Mouse (Mus musculus) intestine, postnatal 0 days (tissue): Measurements from ENCODE around the gene Ogdh. TPM values are rescaled to one million over a fixed set of nuclear protein-coding genes. Genes with fewer than 3 reads are reported as not detected.

Experiments used
- ATAC-seq: fragments of 200-750 bp; cut with Nextera tagmentation; 2 replicates; pipeline ENCODE4 v1.8.0; 2017; ENCODE audit warnings: mild to moderate bottlenecking, moderate TSS enrichment, moderate library complexity
- H3K27ac ChIP-seq: fragments of 300-500 bp; sonication (generic); 2 replicates; pipeline ENCODE4 v1.5.1; 2014; ENCODE audit warnings: mild to moderate bottlenecking, low read depth, low read length, moderate library complexity
- H3K27me3 ChIP-seq: fragments of 300-500 bp; sonication (generic); replicated peaks from 2 replicates; pipeline ENCODE4 v1.6.1; 2014; ENCODE audit warnings: low read length, mixed read lengths; ENCODE audit not compliant: control insufficient read depth, insufficient read depth
- H3K36me3 ChIP-seq: fragments of 300-500 bp; sonication (generic); 2 replicates; pipeline ENCODE4 v1.6.1; 2014; ENCODE audit warnings: mild to moderate bottlenecking, moderate library complexity; ENCODE audit not compliant: control insufficient read depth, insufficient read depth
- H3K4me1 ChIP-seq: fragments of 300-500 bp; sonication (generic); replicated peaks from 2 replicates; pipeline ENCODE4 v1.6.1; 2014; ENCODE audit warnings: antibody characterized with exemption, low read length, mixed read lengths; ENCODE audit not compliant: control insufficient read depth, insufficient read depth
- H3K4me2 ChIP-seq: fragments of 300-500 bp; sonication (generic); replicated peaks from 2 replicates; pipeline ENCODE4 v1.6.1; 2014; ENCODE audit warnings: low read depth, mild to moderate bottlenecking, moderate library complexity
- H3K4me3 ChIP-seq: fragments of 300-500 bp; sonication (generic); 2 replicates; pipeline ENCODE4 v1.5.1; 2014; ENCODE audit warnings: low read depth, low read length
- H3K9ac ChIP-seq: fragments of 300-500 bp; sonication (generic); 2 replicates; pipeline ENCODE4 v1.6.1; 2014; ENCODE audit warnings: mild to moderate bottlenecking, low read depth, low read length
- H3K9me3 ChIP-seq: fragments of 300-500 bp; sonication (generic); 2 replicates; pipeline ENCODE4 v1.6.1; 2016; ENCODE audit warnings: mixed run types; ENCODE audit not compliant: control insufficient read depth
- CTCF ChIP-seq: sonication (generic); IDR thresholded peaks from 2 replicates; pipeline ENCODE4 v1.5.1; 2016; ENCODE audit warnings: low read depth, mild to moderate bottlenecking, control low read depth, antibody characterized with exemption, moderate library complexity
- WGBS: fragments of 180-500 bp; shearing (Covaris S2); extraction: QIAGEN DNeasy Blood & Tissue Kit; methylation state at CpG from one replicate; pipeline ENCODE4 v1.1.7; 2014; 5-methylcytosine and 5-hydroxymethylcytosine counted together
- microRNA-seq: library from miRNA; unstranded; fragments of <30 nt; microRNA quantifications from one replicate; pipeline ENCODE4, GENCODE M21; 2016
- polyA plus RNA-seq: library from polyadenylated mRNA; unstranded; fragments of >200 nt; fragmentation: Nextera tagmentation; extraction: Ambion mirVana; gene quantifications from 2 replicates; pipeline ENCODE4 v1.2.1, GENCODE M21; 2015

Gene Ogdh
- polyA plus RNA-seq, 1 experiment from 2014 or later, result 141 TPM

DNA sequence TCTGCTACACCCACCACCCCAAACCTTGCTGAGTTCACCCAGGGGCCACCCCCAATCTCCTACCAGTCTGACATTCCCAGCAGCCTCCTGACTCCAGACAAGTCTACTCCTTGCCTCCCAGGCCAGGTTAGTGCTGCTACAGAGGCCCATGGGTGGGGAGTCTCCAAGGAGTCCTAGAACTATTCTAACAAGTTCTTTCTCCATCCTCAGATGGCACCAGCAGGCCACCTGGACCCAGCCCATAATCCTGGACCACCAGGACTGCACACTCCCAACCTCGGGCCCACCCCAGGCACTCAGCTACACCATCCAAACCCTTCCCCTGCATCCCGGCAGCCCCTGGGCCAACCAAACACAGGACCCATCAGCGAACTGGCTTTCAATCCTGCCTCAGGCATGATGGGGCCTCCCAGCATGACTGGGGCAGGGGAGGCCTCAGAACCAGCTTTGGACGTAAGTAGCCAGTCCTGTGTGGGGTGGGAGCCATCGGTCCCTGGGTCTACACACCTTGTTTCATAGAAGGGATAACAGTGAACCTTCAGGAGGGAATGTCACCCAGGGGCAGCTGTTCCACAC, 112.5 kb downstream of the Ogdh start:
- Histone ChIP-seq H3K27ac (no peak overlapping the region; the same call in 1 of the 2 replicates), H3K4me2 (no peak overlapping the region), H3K4me1 (no peaks in the 10 kb centered on the region), H3K9me3 (no peaks in the 10 kb centered on the region), H3K36me3 (peaks cover 67% of the 10 kb centered on the region), H3K27me3 (no peaks in the 10 kb centered on the region), H3K9ac (no peak overlapping the region), H3K4me3 (no peak overlapping the region)
- no peak for TF ChIP-seq CTCF
- WGBS, result 89% methylated on average over 5 of the region's 5 CpGs
- ATAC-seq, result no peak

DNA sequence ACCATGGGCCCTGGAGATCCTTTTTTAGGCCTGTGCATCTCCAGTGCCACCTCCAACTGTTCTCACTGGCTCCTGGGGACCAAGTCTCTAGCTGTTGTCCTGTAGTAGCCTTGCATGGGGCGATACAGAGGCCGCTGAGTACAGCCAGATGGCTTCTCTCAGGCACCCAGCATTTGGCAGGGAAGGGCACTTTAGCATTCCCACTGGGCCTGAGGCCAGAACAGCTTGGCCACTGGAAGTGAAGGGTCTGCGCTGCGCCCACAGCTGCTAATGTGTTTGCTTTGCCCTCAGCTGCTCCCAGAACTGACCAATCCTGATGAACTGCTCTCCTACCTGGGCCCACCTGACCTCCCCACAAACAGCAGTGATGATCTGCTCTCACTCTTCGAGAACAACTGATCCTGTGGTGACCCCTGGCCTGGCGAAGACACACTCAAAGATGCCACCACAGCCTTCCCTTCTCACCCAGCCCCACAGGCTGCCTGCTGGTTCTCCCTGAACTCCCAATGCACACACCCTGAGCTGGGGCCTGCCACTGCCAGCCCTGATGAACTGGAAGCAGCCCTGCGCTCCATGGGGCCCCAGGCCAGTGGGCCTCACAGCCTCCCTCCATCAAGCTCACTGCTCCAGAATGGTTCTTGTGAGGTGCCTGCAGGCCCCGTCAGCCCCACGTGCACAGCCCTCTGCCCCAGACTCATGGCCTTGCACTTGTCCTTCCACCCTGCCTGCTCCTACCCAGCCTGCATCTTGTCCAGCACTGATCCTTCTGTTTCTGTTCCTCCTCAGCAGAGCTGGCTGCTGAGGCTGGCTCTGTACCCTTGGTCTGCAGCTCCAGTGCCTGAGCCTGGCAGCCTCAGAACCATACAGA, 113.5 kb downstream of the Ogdh start:
- Histone ChIP-seq H3K4me3 (no peak overlapping the region), H3K4me2 (no peak overlapping the region), H3K9me3 (no peaks in the 10 kb centered on the region), H3K9ac (0 out of 2 replicates have a peak overlapping the region, but pooled peaks have one; percentile 8), H3K27me3 (no peaks in the 10 kb centered on the region), H3K27ac (0 out of 2 replicates have a peak overlapping the region, but pooled peaks have one; percentile 30), H3K36me3 (peaks cover 57% of the 10 kb centered on the region), H3K4me1 (no peaks in the 10 kb centered on the region)
- no peak for ATAC-seq
- WGBS, result 69% methylated on average over 9 of the region's 9 CpGs
- no peak for TF ChIP-seq CTCF

- no peak for TF ChIP-seq CTCF
- Histone ChIP-seq H3K27ac (peak overlapping the region; percentile 30; the same call in 1 of the 2 replicates), H3K4me2 (no peak overlapping the region), H3K4me1 (no peaks in the 10 kb centered on the region), H3K9ac (0 out of 2 replicates have a peak overlapping the region, but pooled peaks have one; percentile 8), H3K9me3 (no peaks in the 10 kb centered on the region), H3K36me3 (peaks cover 50% of the 10 kb centered on the region), H3K27me3 (no peaks in the 10 kb centered on the region), H3K4me3 (no peak overlapping the region)
- WGBS, result 60% methylated on average over 4 of the region's 4 CpGs
- no peak for ATAC-seq
Observed at GRCm38 (mm10) chr11:6405591-6406081, 114.2 kb downstream of the Ogdh start.

Small RNA genes lying within 50 kb of the gene (microRNA-seq; reads per million reads assigned to microRNA genes)
- gene Mir7651, result not detected

Other genes with a start within 250 kb of the Ogdh start
- 11.9 and 12.1 TPM in 2 replicates for gene Camk2b, start 225.3 kb upstream of the Ogdh start, polyA plus RNA-seq
- 0.41 and 0.74 TPM in 2 replicates for gene A730071L15Rik, start 91.6 kb upstream of the Ogdh start, polyA plus RNA-seq
- 17.2 and 20.0 TPM in 2 replicates for gene Nudcd3, start 91.2 kb upstream of the Ogdh start, polyA plus RNA-seq
- 70.7 and 75.4 TPM in 2 replicates for gene Npc1l1, start 61.5 kb upstream of the Ogdh start, polyA plus RNA-seq
- 36.3 and 39.7 TPM in 2 replicates for gene Ddx56, start 23.9 kb upstream of the Ogdh start, polyA plus RNA-seq
- gene Tmed4, start 16.8 kb upstream of the Ogdh start, polyA plus RNA-seq, result 198 and 203 TPM in 2 replicates
- 7.8 and 8.0 TPM in 2 replicates for gene Zmiz2, start 97.4 kb downstream of the Ogdh start, polyA plus RNA-seq
- 3,711 and 4,178 TPM in 2 replicates for gene Ppia, start 123.8 kb downstream of the Ogdh start, polyA plus RNA-seq
- gene H2afv, start 152.8 kb downstream of the Ogdh start, polyA plus RNA-seq, result 343 and 346 TPM in 2 replicates
- 21.6 and 25.1 TPM in 2 replicates for gene Purb, start 184.3 kb downstream of the Ogdh start, polyA plus RNA-seq
- 0.87 and 0.95 TPM in 2 replicates for gene Myo1g, start 229.3 kb downstream of the Ogdh start, polyA plus RNA-seq